Mouse (Mus musculus): Measurements from ENCODE around the gene Treml2. TPM values are rescaled to one million over a fixed set of nuclear protein-coding genes. Genes with fewer than 3 reads are reported as not detected.
A peak's percentile ranks its signal among the peaks of the same experiment; 100 is the strongest.
"Not testable (repeated sequence)": the region's sequence is repeated elsewhere in the genome, so short reads cannot be mapped to it uniquely, and the experiment has no call there.

The Treml2 gene
- polyA plus RNA-seq, 1 experiment from 2014 or later = 11.9 TPM

- DNase-seq (ENCODE audit: low spot score) = peak; percentile 18
Observed at GRCm38 (mm10) chr17:48287276-48287675, 12.0 kb upstream of the Treml2 start.

DNA sequence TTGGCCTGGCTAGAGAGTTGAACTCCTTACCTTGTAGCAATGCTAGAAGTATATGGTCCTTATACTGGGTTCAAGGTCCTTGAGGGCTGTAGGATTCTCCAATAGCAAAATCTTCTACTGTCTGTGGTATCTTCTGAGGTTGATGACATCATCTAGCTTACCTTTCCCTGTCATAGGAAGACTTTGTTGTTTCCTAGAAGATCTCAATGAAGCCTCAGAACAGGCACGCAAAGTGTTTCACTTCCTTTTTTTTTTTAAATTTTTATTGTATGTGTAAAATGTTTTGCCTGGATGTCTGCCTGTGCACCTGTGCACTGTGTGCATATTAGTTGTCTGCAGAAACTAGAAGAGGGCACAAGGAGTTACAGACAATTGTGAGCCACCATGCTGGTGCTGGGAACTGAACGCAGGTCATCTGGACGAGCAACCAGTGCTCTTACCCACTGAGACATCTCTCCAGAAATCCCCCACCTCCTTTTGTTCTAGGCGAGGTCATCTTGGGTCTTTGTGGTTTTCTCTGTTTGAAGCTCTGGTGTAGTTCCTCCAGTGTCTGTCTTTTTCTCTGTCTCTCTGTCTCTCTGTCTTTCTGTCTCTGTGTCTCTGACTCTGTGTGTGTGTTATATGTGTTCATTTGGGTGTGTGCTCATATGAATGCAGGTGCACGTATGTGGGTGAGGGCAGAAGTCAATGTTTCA, 5.7 kb upstream of the Treml2 start:
- no peak for DNase-seq (ENCODE audit: low spot score)

GRCm38 (mm10) chr17:48299756-48300155, 458 bp downstream of the Treml2 start:
- DNase-seq (ENCODE audit: low spot score) = no peak

GRCm38 (mm10) chr17:48300199-48300598, 901 bp downstream of the Treml2 start:
- peak; percentile 81 for DNase-seq (ENCODE audit: low spot score)

DNA sequence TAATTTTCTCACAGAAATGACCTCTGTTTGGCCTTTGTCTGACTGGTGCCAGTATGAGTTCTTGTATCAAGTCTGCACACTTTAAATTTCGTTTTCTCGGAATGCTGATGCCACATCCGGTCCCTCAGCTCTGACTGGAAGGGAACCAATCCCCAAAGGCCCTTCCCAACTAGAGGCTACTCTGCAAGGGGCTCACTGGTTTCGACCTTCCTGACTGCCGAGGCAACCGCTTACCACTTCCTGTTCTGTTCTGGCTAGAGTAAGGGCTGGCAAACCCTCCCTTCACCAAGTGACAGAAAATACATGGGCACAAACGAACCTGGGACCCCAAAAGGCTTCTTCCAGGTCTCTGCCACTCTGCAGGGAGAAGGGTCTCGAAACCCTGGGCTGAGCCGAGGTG, 1.6 kb downstream of the Treml2 start:
- peak; percentile 83 for DNase-seq (ENCODE audit: low spot score)

- DNase-seq (ENCODE audit: low spot score) = peak; percentile 3
Observed at GRCm38 (mm10) chr17:48301792-48302191, 2.5 kb downstream of the Treml2 start.

GRCm38 (mm10) chr17:48312124-48312523, 12.8 kb downstream of the Treml2 start:
- DNase-seq (ENCODE audit: low spot score) = no peak

DNA sequence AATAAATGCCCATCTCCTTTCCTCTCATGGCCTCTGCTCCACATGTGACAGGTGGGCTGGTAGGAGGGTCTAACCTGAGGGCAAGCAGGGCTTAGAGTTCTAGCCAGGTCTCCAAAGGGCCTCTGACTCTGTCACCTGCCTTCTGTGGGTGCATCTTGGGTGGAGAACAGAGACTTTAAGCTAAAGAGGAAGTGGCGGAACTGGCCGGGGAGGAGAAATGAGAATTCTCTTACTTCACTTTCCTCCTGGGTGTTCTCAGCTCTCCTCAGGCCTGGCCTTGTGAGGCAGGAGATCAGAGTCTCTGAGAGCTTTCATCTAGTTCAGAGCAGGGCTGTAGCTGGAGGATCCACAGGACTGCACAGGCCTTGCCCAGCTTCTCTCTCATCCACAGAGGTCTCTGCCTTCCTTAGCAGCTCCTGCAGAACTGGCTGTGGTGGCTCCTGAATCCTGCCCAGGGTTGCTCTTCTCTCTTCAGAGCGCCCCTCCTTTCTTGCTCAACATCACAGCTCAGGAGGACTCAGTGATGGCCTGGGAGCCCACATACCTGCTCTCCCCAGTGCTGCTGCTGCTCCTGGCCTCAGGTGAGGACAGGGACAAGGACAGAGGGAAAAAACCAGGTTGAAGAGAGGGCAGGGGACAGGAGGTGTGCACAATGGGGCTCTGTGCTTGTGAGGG, 16.7 kb downstream of the Treml2 start, which contains the start of gene B430306N03Rik:
TSS of gene B430306N03Rik (plus strand) at position 237 of the 675 bp plus-strand sequence.
- DNase-seq (ENCODE audit: low spot score) = not testable (repeated sequence)

GRCm38 (mm10) chr17:48318686-48319085, 19.4 kb downstream of the Treml2 start:
- no peak for DNase-seq (ENCODE audit: low spot score)

GRCm38 (mm10) chr17:48321279-48321678, 22.0 kb downstream of the Treml2 start:
- no peak for DNase-seq (ENCODE audit: low spot score)

- DNase-seq (ENCODE audit: low spot score) = no peak
Observed at GRCm38 (mm10) chr17:48323236-48323635, 23.9 kb downstream of the Treml2 start.

DNA sequence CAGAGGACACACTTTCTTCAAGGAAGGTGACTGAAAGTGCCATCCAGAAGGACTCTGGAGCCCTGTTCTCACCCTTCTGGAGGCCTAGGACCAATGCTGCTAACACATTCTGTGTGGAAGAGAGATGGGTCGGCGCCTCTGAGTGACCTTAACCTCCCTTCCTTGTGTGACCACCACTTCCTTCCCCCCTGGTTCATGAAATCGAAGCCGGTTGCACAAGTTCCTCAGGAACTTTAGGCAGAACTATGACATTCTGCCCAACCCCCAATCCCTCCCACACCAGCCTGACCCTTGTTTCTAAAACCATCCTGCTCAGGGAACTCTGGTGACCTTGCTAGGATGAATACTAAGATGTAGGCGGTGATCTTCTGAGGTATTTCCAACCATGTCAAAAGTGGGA, 25.0 kb downstream of the Treml2 start:
- no peak for DNase-seq (ENCODE audit: low spot score)

DNA sequence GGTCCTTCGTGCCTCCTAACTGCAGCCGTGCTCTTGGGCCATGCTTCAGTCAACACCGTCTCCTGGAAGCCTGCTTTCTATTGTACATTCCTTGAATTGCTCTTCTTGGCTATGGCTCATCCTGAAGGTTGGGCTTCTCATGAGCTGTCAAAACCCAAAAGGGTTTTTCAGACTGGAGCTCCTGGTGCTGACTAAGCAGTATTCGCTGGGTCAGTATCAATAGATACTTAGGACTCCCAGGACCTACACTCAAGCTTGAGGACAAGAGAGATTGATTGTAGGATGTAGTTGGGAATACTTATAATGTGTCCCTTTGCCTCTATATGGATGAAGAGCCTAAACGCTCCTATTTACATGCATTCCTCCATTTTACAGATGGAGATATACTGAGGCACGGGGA, 25.8 kb downstream of the Treml2 start:
- DNase-seq (ENCODE audit: low spot score) = no peak

- no peak for DNase-seq (ENCODE audit: low spot score)
Observed at GRCm38 (mm10) chr17:48325638-48326037, 26.3 kb downstream of the Treml2 start.

GRCm38 (mm10) chr17:48326656-48327055, 27.4 kb downstream of the Treml2 start:
- no peak for DNase-seq (ENCODE audit: low spot score)

DNA sequence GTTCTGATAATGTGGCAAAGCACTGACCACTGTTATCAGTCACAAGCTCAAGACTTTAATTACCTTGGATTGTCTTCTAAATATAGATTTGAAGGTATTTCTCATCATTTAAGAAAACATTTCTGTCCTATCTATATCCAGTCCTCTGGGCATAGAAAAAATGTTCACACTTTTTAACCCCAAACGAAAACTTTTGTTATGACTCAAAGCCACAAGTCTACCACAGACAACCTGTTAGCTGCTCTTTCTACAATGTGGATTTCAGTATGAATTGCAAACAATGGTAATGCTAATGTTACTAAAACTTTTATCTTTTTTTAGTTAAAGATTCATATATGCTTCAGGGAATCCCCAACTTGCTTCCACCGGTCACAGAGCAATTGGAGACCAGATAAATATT, 33.2 kb downstream of the Treml2 start:
- DNase-seq (ENCODE audit: low spot score) = no peak

DNA sequence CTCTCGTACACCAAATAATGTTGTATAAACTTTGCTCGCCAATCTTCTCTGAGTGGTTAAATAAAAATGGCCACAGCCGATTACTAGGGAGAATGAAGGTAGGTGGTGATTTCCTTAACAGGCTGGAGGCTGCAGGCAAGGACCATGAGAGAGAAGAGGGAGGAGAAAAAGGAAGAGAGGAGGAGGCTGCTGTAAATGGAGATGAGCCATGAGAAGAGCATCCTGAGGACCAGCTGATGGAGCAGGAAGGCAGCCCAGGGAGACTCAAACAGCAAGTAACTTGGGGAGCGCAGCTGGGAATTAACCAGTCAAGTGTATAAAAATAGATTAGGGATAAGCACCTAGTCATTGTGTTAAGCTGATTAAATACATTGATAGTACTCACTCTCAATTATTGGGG, 34.9 kb downstream of the Treml2 start:
- no peak for DNase-seq (ENCODE audit: low spot score)

- peak; percentile 79 for DNase-seq (ENCODE audit: low spot score)
Observed at GRCm38 (mm10) chr17:48336857-48337256, 37.6 kb downstream of the Treml2 start.

GRCm38 (mm10) chr17:48340267-48340666, 41.0 kb downstream of the Treml2 start:
- no peak for DNase-seq (ENCODE audit: low spot score)

DNA sequence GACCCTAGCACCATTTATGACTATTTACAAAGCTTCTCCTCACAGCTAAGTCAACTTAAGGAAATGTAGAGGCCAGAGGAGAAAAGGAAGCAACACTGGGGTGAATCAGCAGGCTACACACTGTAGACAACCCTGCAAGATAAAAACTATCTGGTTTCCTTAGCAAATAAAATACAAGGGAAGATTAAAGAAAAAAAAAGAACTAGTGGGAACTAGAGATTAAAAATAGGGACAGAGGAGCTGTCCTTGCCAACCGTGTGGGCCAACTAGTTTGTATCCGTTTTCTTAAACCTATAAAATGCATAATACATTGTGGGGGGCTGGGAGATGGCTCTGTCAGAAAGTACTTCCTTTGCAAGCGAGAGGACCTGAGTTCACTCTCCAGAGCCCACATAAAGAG, 42.6 kb downstream of the Treml2 start:
- DNase-seq (ENCODE audit: low spot score) = no peak

DNA sequence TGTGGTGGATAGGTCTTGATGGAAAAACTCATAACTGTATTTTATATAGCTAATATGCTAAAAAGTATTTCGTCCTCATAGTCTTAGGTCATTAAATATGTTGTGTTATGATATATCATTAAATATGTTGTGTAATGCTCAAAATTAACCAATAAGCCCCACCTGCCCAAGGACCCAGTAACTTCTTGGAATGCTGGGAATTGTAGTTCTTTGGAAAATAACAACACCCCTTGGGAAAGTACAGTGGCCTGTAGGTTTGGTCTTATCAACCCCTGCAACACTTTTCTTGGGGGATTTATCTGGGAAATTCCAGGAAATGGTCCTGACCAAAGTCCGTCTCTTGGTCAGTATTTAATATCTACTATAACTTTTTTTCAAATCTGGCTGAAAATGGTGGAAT, 43.8 kb downstream of the Treml2 start:
- no peak for DNase-seq (ENCODE audit: low spot score)

DNA sequence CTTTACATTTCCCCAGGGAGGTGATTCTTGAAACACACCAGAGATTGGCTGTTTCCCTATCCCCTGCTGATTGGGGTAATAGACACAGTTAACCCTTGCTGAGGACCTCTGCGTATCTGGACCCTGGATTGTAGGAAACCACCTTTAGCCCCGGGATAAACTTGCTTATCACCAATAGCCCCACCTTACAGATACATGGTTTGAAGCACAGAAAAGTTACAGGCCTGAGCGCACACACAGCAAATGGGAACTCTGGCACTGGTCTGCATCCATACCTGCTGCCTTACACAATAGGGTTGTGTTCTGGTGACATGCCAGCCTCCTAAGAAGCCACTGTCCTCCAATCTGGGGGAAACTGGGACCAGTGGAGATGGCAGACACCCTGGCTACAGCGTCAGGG, 46.5 kb downstream of the Treml2 start:
- no peak for DNase-seq (ENCODE audit: low spot score)

GRCm38 (mm10) chr17:48346231-48346630, 46.9 kb downstream of the Treml2 start, which contains the start of gene Trem2:
Gene Trem2, plus strand, starts transcription at chr17:48346401.
- no peak for DNase-seq (ENCODE audit: low spot score)
